Mouse (Mus musculus): ENCODE results near the gene Ccdc71.

DNA sequence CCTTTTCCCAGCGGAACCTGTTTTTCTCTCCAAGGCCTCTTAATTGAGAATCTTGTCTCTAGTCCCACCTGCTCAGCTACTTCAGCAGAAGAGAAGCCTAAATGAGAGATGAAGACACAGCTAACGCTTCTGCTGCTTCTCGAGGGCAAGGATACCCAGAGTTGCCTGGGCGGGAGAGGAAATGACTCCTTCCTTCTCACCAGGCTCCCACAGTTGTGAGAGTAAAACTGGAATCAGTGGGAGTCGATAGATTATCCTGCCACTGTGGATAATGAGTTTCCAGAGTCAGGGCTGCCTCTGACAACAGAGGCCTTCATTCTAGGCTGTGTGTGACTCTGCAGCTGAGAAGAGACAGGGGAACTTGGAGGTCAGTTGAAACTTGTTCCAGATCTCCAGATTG lies 19.8 kb upstream of the Ccdc71 start:
- no peak for TF ChIP-seq CTCF (IDR thresholded peaks at IDR 0.05; ENCODE audit: extremely low read depth, insufficient read depth, low read length)
- TF ChIP-seq POLR2A (IDR thresholded peaks at IDR 0.05; ENCODE audit: extremely low read depth, insufficient read depth, low read length), result no peak

Data from cortical plate, adult 2 months (tissue).